Mouse (Mus musculus) midbrain, embryonic 13.5 days (tissue): ENCODE data around the gene Hnrnpl. TPM values are rescaled to one million over a fixed set of nuclear protein-coding genes. Genes with fewer than 3 reads are reported as not detected.

Experiments used
- ATAC-seq: fragments of 200-750 bp; cut with Nextera tagmentation; 2 replicates; pipeline ENCODE4 v1.8.0; 2017; ENCODE audit warnings: mild to moderate bottlenecking, moderate TSS enrichment, moderate library complexity
- H3K27ac ChIP-seq: fragments of 300-500 bp; sonication (generic); 2 replicates; pipeline ENCODE4 v1.5.1; 2015; ENCODE audit warnings: inconsistent platforms, mild to moderate bottlenecking, moderate library complexity
- H3K27me3 ChIP-seq: fragments of 300-500 bp; sonication (generic); 2 replicates; pipeline ENCODE4 v1.6.1; 2015; ENCODE audit warnings: mild to moderate bottlenecking, inconsistent platforms
- H3K36me3 ChIP-seq: fragments of 300-500 bp; sonication (generic); 2 replicates; pipeline ENCODE4 v1.6.1; 2015; ENCODE audit warnings: mild to moderate bottlenecking, inconsistent platforms
- H3K4me1 ChIP-seq: fragments of 300-500 bp; sonication (generic); replicated peaks from 2 replicates; pipeline ENCODE4 v1.6.1; 2015; ENCODE audit warnings: inconsistent platforms
- H3K4me2 ChIP-seq: fragments of 300-500 bp; sonication (generic); replicated peaks from 2 replicates; pipeline ENCODE4 v1.6.1; 2015; ENCODE audit warnings: moderate library complexity, mild to moderate bottlenecking, inconsistent platforms
- H3K4me3 ChIP-seq: fragments of 300-500 bp; sonication (generic); replicated peaks from 2 replicates; pipeline ENCODE4 v1.5.1; 2015; ENCODE audit warnings: mild to moderate bottlenecking, inconsistent platforms
- H3K9ac ChIP-seq: fragments of 300-500 bp; sonication (generic); replicated peaks from 2 replicates; pipeline ENCODE4 v1.6.1; 2015; ENCODE audit warnings: mild to moderate bottlenecking, inconsistent platforms
- H3K9me3 ChIP-seq: fragments of 300-500 bp; sonication (generic); 2 replicates; pipeline ENCODE4 v1.6.1; 2016; ENCODE audit warnings: mild to moderate bottlenecking, inconsistent platforms
- WGBS: fragments of 180-500 bp; shearing (Covaris S2); methylation state at CpG from one replicate; pipeline ENCODE4 v1.1.7; 2015; 5-methylcytosine and 5-hydroxymethylcytosine counted together
- polyA plus RNA-seq: library from polyadenylated mRNA; unstranded; fragments of >200 nt; fragmentation: Nextera tagmentation; extraction: Ambion mirVana; gene quantifications from 2 replicates; pipeline ENCODE4 v1.2.1, GENCODE M21; 2015

The Hnrnpl gene
- polyA plus RNA-seq, 1 experiment from 2014 or later, result 238 TPM

DNA sequence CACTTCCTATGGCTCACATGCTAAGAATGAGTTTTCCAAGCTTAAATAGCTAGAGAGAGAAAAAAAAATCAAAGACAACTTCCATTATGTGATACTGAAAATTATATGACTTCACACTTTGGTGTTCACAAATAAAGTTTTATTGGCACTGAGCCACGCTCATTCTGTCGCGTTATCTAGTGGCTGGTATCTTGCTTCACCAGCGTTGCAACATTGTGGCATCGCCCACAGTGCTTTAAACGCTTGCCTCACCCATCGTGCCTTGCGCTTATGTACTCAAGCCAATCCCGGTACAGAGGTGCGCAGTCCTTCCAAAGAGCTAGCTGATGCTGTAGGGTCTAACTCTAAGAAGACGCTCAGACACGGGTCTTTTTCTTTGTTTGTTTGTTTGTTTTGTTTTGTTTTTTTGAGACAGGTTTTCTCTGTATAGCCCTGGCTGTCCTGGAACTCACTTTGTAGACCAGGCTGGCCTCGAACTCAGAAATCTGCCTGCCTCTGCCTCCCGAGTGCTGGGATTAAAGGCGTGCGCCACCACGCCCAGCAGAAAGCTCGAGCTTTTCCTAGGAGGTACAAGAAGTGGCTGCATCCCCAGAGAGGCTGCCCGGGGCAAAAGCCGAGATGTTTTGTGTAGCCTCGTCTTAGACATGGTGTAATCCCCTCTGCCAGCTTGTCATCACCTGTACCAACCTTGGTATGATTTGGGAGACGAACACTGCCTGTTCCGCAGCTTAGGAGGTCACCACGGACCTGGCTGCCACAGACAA is 62.7 kb downstream of the Hnrnpl start:
- WGBS, result 90% methylated on average over 24 of the region's 24 CpGs
- H3K27ac ChIP-seq, result no peak overlapping the region
- ATAC-seq, result no peak
- no peaks in the 10 kb centered on the region for H3K27me3 ChIP-seq
- no peak overlapping the region for H3K4me3 ChIP-seq
- H3K36me3 ChIP-seq, result no peaks in the 10 kb centered on the region
- H3K4me1 ChIP-seq, result peaks cover 2% of the 10 kb centered on the region; the same call in 1 of the 2 replicates
- no peaks in the 10 kb centered on the region for H3K9me3 ChIP-seq
- H3K4me2 ChIP-seq, result no peak overlapping the region
- H3K9ac ChIP-seq, result no peak overlapping the region

Other genes with a start within 250 kb of the Hnrnpl start
- 20.0 and 25.7 TPM in 2 replicates for gene Samd4b, start 210.4 kb upstream of the Hnrnpl start, polyA plus RNA-seq
- gene Pak4, start 210.4 kb upstream of the Hnrnpl start, polyA plus RNA-seq, result 25.6 and 28.0 TPM in 2 replicates
- not detected in 2 replicates for gene Acp7, start 177.2 kb upstream of the Hnrnpl start, polyA plus RNA-seq
- 5.7 and 5.8 TPM in 2 replicates for gene Fbxo27, start 115.7 kb upstream of the Hnrnpl start, polyA plus RNA-seq
- gene Fbxo17, start 91.7 kb upstream of the Hnrnpl start, polyA plus RNA-seq, result 3.3 and 4.0 TPM in 2 replicates
- 108 and 112 TPM in 2 replicates for gene Mrps12, start 66.7 kb upstream of the Hnrnpl start, polyA plus RNA-seq
- 22.4 and 22.9 TPM in 2 replicates for gene Sars2, start 66.5 kb upstream of the Hnrnpl start, polyA plus RNA-seq
- gene Ccer2, start 52.4 kb upstream of the Hnrnpl start, polyA plus RNA-seq, result 0.26 and 0.58 TPM in 2 replicates
- 102 and 108 TPM in 2 replicates for gene Sirt2, start 41.8 kb upstream of the Hnrnpl start, polyA plus RNA-seq
- gene Nfkbib, start 41.0 kb upstream of the Hnrnpl start, polyA plus RNA-seq, result 52.7 and 56.7 TPM in 2 replicates
- 1.9 and 2.3 TPM in 2 replicates for gene Rinl, start 19.6 kb upstream of the Hnrnpl start, polyA plus RNA-seq
- 69.4 and 71.6 TPM in 2 replicates for gene Ech1, start 16.7 kb downstream of the Hnrnpl start, polyA plus RNA-seq
- 4.5 and 5.8 TPM in 2 replicates for gene Lgals4, start 25.3 kb downstream of the Hnrnpl start, polyA plus RNA-seq
- gene Lgals7, start 55.3 kb downstream of the Hnrnpl start, polyA plus RNA-seq, result 8.5 and 9.8 TPM in 2 replicates
- gene Capn12, start 72.9 kb downstream of the Hnrnpl start, polyA plus RNA-seq, result 0.62 and 0.70 TPM in 2 replicates
- 120 and 132 TPM in 2 replicates for gene Actn4, start 153.8 kb downstream of the Hnrnpl start, polyA plus RNA-seq
- gene Eif3k, start 173.3 kb downstream of the Hnrnpl start, polyA plus RNA-seq, result 318 and 323 TPM in 2 replicates
- 4.5 and 5.0 TPM in 2 replicates for gene Map4k1, start 173.5 kb downstream of the Hnrnpl start, polyA plus RNA-seq